Mouse (Mus musculus) heart, embryonic 14.5 days (tissue): ENCODE data around the gene Ccs. TPM values are rescaled to one million over a fixed set of nuclear protein-coding genes. Genes with fewer than 3 reads are reported as not detected.

Experiments used
- ATAC-seq: fragments of 200-750 bp; cut with Nextera tagmentation; 2 replicates; pipeline ENCODE4 v1.8.0; 2017; ENCODE audit warnings: low read depth, moderate TSS enrichment; ENCODE audit not compliant: insufficient number of reproducible peaks, insufficient read depth, low FRiP score
- H3K27ac ChIP-seq, 2 experiments: fragments of 200-500 bp in 1 of 2; fragments of 300-500 bp in 1 of 2; sonication (generic) in 1 of 2; replicated peaks in 1 of 2; 2 replicates each; pipeline ENCODE4 v1.5.1; 2012 to 2014; ENCODE audit warnings: low read depth in 2 of 2, low read length in 2 of 2, control low read depth in 1 of 2, mild to moderate bottlenecking in 1 of 2, mixed read lengths in 1 of 2; ENCODE audit not compliant: control insufficient read depth in 1 of 2, insufficient read depth in 1 of 2
- H3K27me3 ChIP-seq: fragments of 300-500 bp; sonication (generic); 2 replicates; pipeline ENCODE4 v1.6.1; 2014; ENCODE audit warnings: mild to moderate bottlenecking, low read length, control low read depth; ENCODE audit not compliant: control insufficient read depth, insufficient read depth
- H3K36me3 ChIP-seq: fragments of 300-500 bp; sonication (generic); 2 replicates; pipeline ENCODE4 v1.6.1; 2014; ENCODE audit warnings: mild to moderate bottlenecking, control low read depth, low read length, mixed read lengths; ENCODE audit not compliant: control insufficient read depth, insufficient read depth
- H3K4me1 ChIP-seq, 2 experiments: fragments of 200-500 bp in 1 of 2; fragments of 300-500 bp in 1 of 2; sonication (generic) in 1 of 2; 2 replicates each; pipeline ENCODE4 v1.6.1; 2012 to 2014; ENCODE audit warnings: low read length in 2 of 2, control low read depth in 1 of 2, mixed read lengths in 1 of 2; ENCODE audit not compliant: control insufficient read depth in 2 of 2, insufficient read depth in 2 of 2
- H3K4me2 ChIP-seq: fragments of 300-500 bp; sonication (generic); 2 replicates; pipeline ENCODE4 v1.6.1; 2014; ENCODE audit warnings: mild to moderate bottlenecking, low read length
- H3K4me3 ChIP-seq, 2 experiments: fragments of 200-500 bp in 1 of 2; fragments of 300-500 bp in 1 of 2; sonication (generic) in 1 of 2; 2 replicates each; pipeline ENCODE4 v1.5.1; 2012 to 2014; ENCODE audit warnings: low read length in 2 of 2, mild to moderate bottlenecking in 2 of 2, control low read depth in 1 of 2, low read depth in 1 of 2, moderate library complexity in 1 of 2; ENCODE audit not compliant: control insufficient read depth in 1 of 2, insufficient read depth in 1 of 2
- H3K9ac ChIP-seq: fragments of 300-500 bp; sonication (generic); 2 replicates; pipeline ENCODE4 v1.6.1; 2014; ENCODE audit warnings: mild to moderate bottlenecking, low read length
- H3K9me3 ChIP-seq: fragments of 300-500 bp; sonication (generic); 2 replicates; pipeline ENCODE4 v1.6.1; 2016; ENCODE audit warnings: low read length, control low read depth; ENCODE audit not compliant: control insufficient read depth
- WGBS: fragments of 180-500 bp; shearing (Covaris S2); extraction: QIAGEN DNeasy Blood & Tissue Kit; methylation state at CpG from one replicate; pipeline ENCODE4 v1.1.7; 2014; 5-methylcytosine and 5-hydroxymethylcytosine counted together
- polyA plus RNA-seq: library from polyadenylated mRNA; unstranded; fragments of >200 nt; fragmentation: Nextera tagmentation; extraction: Ambion mirVana; gene quantifications from 2 replicates; pipeline ENCODE4 v1.2.1, GENCODE M21; 2014

Ccs gene
- 38.8 and 39.0 TPM in 2 replicates for polyA plus RNA-seq

DNA sequence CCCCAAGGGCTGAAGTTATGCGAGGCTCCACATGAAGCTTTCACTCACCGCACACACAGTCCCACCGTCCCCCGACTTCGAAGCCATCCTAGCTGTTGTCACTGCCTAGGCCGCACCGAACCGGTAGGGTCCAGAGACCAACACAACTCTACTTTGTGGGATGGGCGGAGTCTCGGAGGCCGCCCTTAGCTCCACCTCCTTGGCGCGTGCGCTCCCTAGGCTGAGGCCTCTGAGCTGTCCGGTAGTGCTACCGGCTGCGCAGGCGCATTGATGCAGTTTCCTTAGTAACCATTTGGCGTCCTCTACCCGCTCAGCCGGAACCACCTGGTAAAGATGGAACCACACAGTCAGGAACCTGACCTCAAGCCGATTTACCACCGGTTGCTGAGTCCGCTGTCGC is at the start of gene Ccs, which contains the start of gene Ccdc87:
Gene Ccs, minus strand, starts transcription at position 184 of the 400 bp plus-strand sequence.
Gene Ccdc87, plus strand, starts transcription at position 218 of the 400 bp plus-strand sequence.
- 0 out of 2 replicates have a peak, but pooled peaks cover 2% of the 10 kb centered on the region for H3K36me3 ChIP-seq
- H3K4me2 ChIP-seq = peak within 1 kb of the TSS; percentile 98
- WGBS = under 1% methylated on average over 25 of the region's 25 CpGs
- H3K9me3 ChIP-seq = no peaks in the 10 kb centered on the region
- H3K4me3 ChIP-seq = peak within 1 kb of the TSS; percentile 54 to 79
- peak within 1 kb of the TSS; percentile 77 for H3K9ac ChIP-seq
- 0 out of 4 replicates have a peak within 1 kb of the TSS, but pooled peaks have one; percentile 2 to 8 for H3K27ac ChIP-seq
- peaks cover 3 to 11% of the 10 kb centered on the region in 2 experiments; a peak in 3 of 4 replicates for H3K4me1 ChIP-seq
- peaks cover 26% of the 10 kb centered on the region for H3K27me3 ChIP-seq
- ATAC-seq = peak; percentile 96

DNA sequence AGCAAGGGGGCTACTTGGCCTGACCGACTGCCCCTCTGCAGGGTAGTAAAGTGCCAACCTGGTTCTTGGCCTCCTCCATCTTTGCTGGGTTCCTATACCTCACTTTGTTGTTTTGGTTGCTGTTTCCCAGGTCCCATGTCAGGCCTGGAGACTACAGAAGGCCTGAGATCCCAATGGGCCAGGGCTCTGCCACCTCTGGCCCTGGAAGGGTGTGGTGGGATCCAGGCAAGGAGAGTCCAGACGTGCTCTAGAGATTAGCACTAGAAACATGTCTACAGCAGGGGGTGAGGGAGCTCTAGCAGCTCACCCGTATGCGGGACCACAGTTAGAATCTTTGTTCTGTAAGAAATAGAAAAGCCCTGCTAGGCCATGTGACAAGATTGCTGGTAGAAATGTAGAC is 44.8 kb upstream of the Ccs start:
- no peaks in the 10 kb centered on the region for H3K27me3 ChIP-seq
- H3K36me3 ChIP-seq = no peaks in the 10 kb centered on the region; the same call in 1 of the 2 replicates
- H3K4me3 ChIP-seq = no peak overlapping the region
- 78% methylated on average over 4 of the region's 4 CpGs for WGBS
- H3K9ac ChIP-seq = no peak overlapping the region
- no peaks in the 10 kb centered on the region for H3K9me3 ChIP-seq
- no peak overlapping the region for H3K27ac ChIP-seq
- ATAC-seq = no peak
- H3K4me2 ChIP-seq = no peak overlapping the region
- no peaks in the 10 kb centered on the region for H3K4me1 ChIP-seq

DNA sequence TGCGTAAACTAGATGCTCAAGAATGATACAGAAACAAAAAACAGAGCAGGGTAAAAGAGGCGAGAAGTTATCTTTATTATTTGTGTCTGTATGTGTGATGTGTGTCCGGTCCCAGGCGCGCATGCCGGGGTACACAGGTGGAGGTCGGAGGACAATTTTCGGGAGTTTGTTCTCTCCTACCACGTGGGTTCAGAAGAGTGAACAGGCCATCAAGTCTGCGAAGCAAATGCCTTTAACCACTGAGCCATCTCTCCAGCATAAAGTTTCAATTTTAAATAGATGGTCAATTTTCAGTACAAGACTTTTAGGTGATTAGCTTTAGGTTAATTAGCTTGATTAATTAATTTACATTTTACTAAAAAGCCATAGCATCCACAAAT is 40.2 kb upstream of the Ccs start:
- H3K27ac ChIP-seq = no peak overlapping the region
- H3K4me1 ChIP-seq = peaks cover 4 to 9% of the 10 kb centered on the region in 2 experiments; a peak in 3 of 4 replicates
- H3K9me3 ChIP-seq = no peaks in the 10 kb centered on the region
- H3K36me3 ChIP-seq = no peaks in the 10 kb centered on the region; the same call in 1 of the 2 replicates
- no peak for ATAC-seq
- peak overlapping the region; percentile 93 for H3K9ac ChIP-seq
- H3K4me3 ChIP-seq = peak overlapping the region in 1 of 2 experiments; percentile 97; a peak in 2 of 4 replicates
- peak overlapping the region; percentile 83 for H3K4me2 ChIP-seq
- H3K27me3 ChIP-seq = no peaks in the 10 kb centered on the region
- WGBS = 63% methylated on average over 10 of the region's 10 CpGs

DNA sequence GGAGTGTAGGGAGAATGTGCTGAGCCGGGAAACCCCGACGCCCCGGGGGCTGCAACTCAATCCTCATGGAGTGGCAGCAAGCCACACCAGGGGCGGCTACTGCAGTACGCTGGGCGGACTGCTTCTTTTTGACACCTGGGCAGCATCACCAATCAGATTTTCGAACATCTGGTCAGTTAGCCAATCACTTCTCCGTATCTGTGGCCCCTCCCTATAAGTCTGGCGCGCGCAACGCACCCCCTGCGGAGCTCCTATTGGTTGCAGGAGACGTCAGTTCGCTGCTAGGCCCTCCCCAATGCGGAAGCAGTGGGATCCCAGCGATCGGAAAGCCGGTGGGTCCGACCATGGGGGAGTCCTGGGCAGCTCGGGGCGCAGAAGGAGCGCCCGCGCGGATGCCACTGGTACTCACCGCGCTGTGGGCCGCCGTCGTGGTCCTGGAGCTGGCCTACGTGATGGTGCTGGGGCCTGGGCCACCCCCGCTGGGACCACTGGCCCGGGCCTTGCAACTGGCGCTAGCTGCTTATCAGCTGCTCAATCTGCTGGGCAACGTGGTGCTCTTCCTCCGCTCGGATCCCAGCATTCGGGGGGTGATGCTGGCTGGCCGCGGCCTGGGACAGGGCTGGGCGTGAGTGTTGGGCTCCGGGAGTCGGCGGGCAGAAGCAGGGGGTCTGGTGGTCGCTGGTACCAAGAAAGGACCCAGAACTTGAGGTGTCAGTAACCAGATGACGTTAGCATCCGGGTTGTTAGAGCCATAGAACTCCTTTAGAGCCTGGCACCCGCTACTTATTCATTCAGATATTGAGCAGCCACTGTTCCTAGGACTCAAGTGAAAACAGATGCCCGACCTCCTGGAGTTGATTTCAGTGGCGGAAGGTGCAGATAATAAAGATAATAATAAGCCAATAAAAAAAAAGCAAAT is 39.5 kb upstream of the Ccs start, which contains the start of gene Zdhhc24:
Gene Zdhhc24, plus strand, starts transcription at position 264 of the 919 bp plus-strand sequence.
- no peaks in the 10 kb centered on the region for H3K9me3 ChIP-seq
- ATAC-seq = peak; percentile 96
- WGBS = under 1% methylated on average over 52 of the region's 52 CpGs
- H3K4me1 ChIP-seq = peaks cover 4 to 9% of the 10 kb centered on the region in 2 experiments; a peak in 3 of 4 replicates
- no peaks in the 10 kb centered on the region for H3K27me3 ChIP-seq
- H3K9ac ChIP-seq = peak within 1 kb of the TSS; percentile 93
- H3K27ac ChIP-seq = peak within 1 kb of the TSS; percentile 24 to 45; a peak in 3 of 4 replicates
- H3K36me3 ChIP-seq = no peaks in the 10 kb centered on the region; the same call in 1 of the 2 replicates
- peak within 1 kb of the TSS; percentile 83 for H3K4me2 ChIP-seq
- peak within 1 kb of the TSS; percentile 73 to 97 for H3K4me3 ChIP-seq

DNA sequence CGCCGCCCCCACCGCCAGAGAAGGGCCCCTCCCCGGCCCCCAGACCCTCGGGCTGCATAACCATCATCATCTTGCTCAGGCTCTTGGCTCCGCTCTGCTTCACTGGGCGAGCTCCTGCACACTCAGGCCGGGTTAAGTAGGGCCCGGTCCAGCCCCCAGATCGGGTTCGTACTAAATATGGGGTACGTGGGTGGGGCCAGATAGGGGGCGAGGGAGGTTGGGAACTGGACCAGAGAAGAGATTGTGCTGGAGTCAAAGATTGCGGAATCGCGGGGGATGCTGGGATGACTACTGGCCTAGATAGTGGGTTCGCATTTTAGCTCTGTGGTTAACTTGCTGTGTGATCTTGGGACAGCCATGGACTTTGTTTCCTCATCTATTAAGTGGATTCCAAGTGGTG is 38.7 kb upstream of the Ccs start, which contains the start of gene Actn3:
Gene Actn3, minus strand, starts transcription at position 125 of the 400 bp plus-strand sequence.
- Histone ChIP-seq H3K27me3 (no peaks in the 10 kb centered on the region), H3K4me1 (peaks cover 4 to 9% of the 10 kb centered on the region in 2 experiments; a peak in 3 of 4 replicates), H3K36me3 (no peaks in the 10 kb centered on the region; the same call in 1 of the 2 replicates), H3K4me3 (peak within 1 kb of the TSS; percentile 73 to 97), H3K9ac (peak within 1 kb of the TSS; percentile 93), H3K4me2 (peak within 1 kb of the TSS; percentile 83), H3K27ac (peak within 1 kb of the TSS; percentile 24 to 45; a peak in 3 of 4 replicates), H3K9me3 (no peaks in the 10 kb centered on the region)
- WGBS = 3% methylated on average over 17 of the region's 17 CpGs
- ATAC-seq = peak; percentile 6; the same call in 1 of the 2 replicates

DNA sequence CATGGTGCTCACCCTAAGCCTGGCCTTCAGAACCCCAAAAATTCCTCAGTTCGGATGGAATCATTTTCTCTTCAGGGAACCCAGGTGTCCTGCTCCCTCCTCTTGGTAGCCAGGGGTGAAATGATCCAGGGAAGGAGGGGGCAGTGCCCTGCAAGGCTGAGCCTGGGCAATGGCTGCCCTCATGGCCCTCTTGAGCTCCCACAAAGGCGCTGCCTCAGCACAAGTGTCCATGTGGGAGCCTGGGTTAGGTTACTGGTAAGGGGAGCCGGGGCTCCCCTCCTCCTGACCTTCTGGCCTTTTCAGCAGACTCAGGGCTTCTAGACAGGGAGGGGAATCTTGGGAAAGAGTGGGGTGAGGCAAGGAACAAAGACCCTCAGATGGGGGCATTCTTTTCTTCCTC is 37.6 kb upstream of the Ccs start:
- WGBS = 64% methylated on average over 3 of the region's 3 CpGs
- Histone ChIP-seq H3K4me2 (no peak overlapping the region), H3K9me3 (no peaks in the 10 kb centered on the region), H3K36me3 (no peaks in the 10 kb centered on the region), H3K27ac (no peak overlapping the region), H3K4me3 (no peak overlapping the region), H3K9ac (no peak overlapping the region), H3K4me1 (peaks cover 4 to 9% of the 10 kb centered on the region in 2 experiments; a peak in 3 of 4 replicates), H3K27me3 (no peaks in the 10 kb centered on the region)
- ATAC-seq = no peak

DNA sequence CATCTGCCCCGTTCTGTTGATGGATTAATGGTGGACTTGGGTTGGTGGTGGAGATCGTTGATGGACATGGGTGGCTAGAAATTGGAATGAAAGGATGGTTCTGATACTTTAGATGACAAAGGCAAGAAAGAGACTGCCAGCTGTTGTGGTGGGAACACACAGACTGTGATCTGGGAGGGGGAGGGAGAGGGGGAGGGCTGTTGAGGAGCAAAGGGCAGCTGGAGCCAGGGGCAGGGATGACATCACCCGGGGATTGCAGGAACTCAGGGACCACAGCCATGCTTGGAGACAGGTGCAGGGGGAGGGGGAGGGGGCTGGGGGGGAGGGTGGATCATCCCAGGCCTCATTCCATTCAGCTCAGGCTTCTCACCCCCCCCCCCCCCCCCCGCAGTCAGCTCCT is 37.1 kb upstream of the Ccs start:
- Histone ChIP-seq H3K27ac (no peak overlapping the region), H3K4me2 (no peak overlapping the region), H3K36me3 (no peaks in the 10 kb centered on the region), H3K4me3 (no peak overlapping the region), H3K27me3 (no peaks in the 10 kb centered on the region), H3K4me1 (peaks cover 4 to 9% of the 10 kb centered on the region in 2 experiments; a peak in 3 of 4 replicates), H3K9ac (no peak overlapping the region), H3K9me3 (no peaks in the 10 kb centered on the region)
- WGBS = 60% methylated on average over 3 of the region's 4 CpGs
- ATAC-seq = no peak
